8 mouse cellular contexts compared by ENCODE assay signal in the genomic region with DNA sequence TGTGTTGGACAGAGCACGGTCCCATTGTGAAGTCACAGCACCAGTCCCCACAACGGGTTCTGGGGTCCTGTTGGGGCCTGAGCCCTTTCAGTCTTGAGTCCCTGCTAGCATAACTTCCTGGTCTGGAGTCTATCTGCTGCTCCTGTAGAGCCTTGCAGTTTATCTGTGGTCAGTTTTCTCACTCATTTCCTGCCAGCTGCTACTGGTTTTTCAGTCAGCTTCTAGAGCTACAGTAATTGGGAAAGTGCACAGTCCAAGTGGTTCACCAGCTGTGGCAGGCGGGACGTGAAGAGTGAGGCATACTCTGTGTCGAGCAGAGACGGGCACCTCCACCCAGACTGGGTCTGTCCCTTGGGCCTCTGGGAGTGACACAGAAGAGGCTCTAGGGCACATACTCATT.
DNase-seq lines count a peak whose midpoint lies in the region; ATAC-seq lines count a peak whose summit lies in the region.

No protein-coding gene starts in this region.

- no peaks in the 10 kb centered on the region for H3K27me3 ChIP-seq in forebrain, embryonic 14.5 days (replicated peaks; ENCODE audit: control insufficient read depth, insufficient read depth, low read length)

- peaks cover 12% of the 10 kb centered on the region; the same call in 1 of the 2 replicates for H3K4me1 ChIP-seq in brown adipose tissue, adult 24 weeks (ENCODE audit: control insufficient read depth, insufficient read depth, insufficient read length, low read length)
- H3K4me1 ChIP-seq in forebrain, embryonic 14.5 days (ENCODE audit: control insufficient read depth, insufficient read depth, low read length), result no peaks in the 10 kb centered on the region

- no peaks in the 10 kb centered on the region for H3K9me3 ChIP-seq in forebrain, embryonic 14.5 days (replicated peaks; ENCODE audit: control insufficient read depth, low read length)

- WGBS in forebrain, embryonic 14.5 days, result 81% methylated on average over 6 of the region's 6 CpGs

- no peak overlapping the region for H3K9ac ChIP-seq in forebrain, embryonic 14.5 days (ENCODE audit: low read length)

- no peak overlapping the region for H3K4me3 ChIP-seq in brown adipose tissue, adult 24 weeks (ENCODE audit: insufficient read depth, low read depth, low read length)
- H3K4me3 ChIP-seq in forebrain, embryonic 14.5 days (ENCODE audit: low read depth, low read length), result no peak overlapping the region

- no peaks in the 10 kb centered on the region for H3K36me3 ChIP-seq in forebrain, embryonic 14.5 days (ENCODE audit: control insufficient read depth, insufficient read depth, low read length)

- ATAC-seq in megakaryocyte, adult 5-6 weeks (ENCODE audit: poor library complexity, severe bottlenecking), result peak; percentile 52
- ATAC-seq in forebrain, embryonic 14.5 days, result no peak

- DNase-seq in kidney, adult 9 months, result peak; percentile 39
- no peak for DNase-seq in kidney, adult 18-20 months
- peak; percentile 42 for DNase-seq in heart, postnatal 4 days
- DNase-seq in c-Kit-positive CD71-positive TER-119-positive erythroid progenitor cells, embryonic 14.5 days (ENCODE audit: low spot score), result no peak
- DNase-seq in forebrain, embryonic 14.5 days (ENCODE audit: low spot score), result no peak
- no peak for DNase-seq in layer of hippocampus, adult 18-20 months (ENCODE audit: low spot score in 2 of 2)

- H3K27ac ChIP-seq in brown adipose tissue, adult 24 weeks (replicated peaks; ENCODE audit: low read depth, low read length), result peak overlapping the region; percentile 66
- no peak overlapping the region for H3K27ac ChIP-seq in forebrain, embryonic 14.5 days (ENCODE audit: low read depth, low read length)

- H3K4me2 ChIP-seq in forebrain, embryonic 14.5 days (ENCODE audit: low read length), result no peak overlapping the region

Comparison
In these comparisons a context has a peak if more than half of its experiments do, and no peak if none do; other contexts are left out.
1. DNase-seq: peak in kidney, adult 9 months (single experiment) and heart, postnatal 4 days (single experiment); none in kidney, adult 18-20 months (single experiment), c-Kit-positive CD71-positive TER-119-positive erythroid progenitor cells, embryonic 14.5 days (single experiment), forebrain, embryonic 14.5 days (single experiment) and layer of hippocampus, adult 18-20 months (0 of 2).